Mouse (Mus musculus) right cerebral cortex, postnatal 25 days (tissue): ENCODE results near the gene Spred3.

Source experiments
- DNase-seq: peaks from one replicate; pipeline ENCODE4 v3.0.0; 2022

Gene Spred3

GRCm38 (mm10) chr7:29124970-29125369, 45.2 kb downstream of the Spred3 start, which contains the start of gene Ryr1:
Gene Ryr1, minus strand, starts transcription at chr7:29125179.
- no peak for DNase-seq

DNA sequence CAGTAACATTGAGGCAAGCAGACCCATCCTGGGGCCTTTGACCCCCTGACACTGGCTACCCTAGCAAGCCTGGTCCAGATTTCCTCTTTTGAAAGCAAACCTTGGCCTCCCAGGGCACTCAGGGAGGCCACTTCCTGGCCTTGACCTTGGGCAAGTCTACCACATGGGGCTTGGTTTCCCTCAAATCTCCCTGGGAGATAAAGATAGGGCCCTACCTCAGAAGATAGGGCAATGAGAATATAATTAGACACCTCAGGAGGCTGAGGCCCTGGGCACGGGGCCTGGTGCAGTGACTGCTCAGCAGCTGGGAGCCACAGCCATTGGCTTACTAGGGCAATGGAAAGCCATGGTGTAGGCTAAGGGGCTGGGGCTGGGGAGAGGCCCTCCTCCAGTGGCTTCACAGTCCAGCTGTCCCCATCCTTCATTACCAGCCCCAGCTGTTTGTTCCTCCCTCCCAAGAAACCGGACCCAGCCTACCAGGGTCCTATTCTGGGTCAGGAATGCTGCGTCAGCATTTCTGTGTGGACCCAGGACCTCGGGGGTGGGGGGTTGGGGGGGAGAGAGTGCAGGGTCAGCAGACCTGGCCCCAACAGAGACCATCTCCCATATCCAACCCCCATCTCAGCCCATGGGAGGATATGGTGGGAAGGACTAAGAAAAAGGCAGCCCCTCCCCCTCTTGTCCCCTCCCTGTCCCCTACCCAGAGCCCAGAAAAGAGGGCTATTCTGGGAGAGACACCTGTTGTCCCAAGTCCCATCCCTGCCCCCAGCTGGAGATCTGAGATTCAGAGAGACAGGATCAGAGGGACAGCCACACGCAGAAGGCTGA, 46.5 kb downstream of the Spred3 start:
- DNase-seq = no peak

DNA sequence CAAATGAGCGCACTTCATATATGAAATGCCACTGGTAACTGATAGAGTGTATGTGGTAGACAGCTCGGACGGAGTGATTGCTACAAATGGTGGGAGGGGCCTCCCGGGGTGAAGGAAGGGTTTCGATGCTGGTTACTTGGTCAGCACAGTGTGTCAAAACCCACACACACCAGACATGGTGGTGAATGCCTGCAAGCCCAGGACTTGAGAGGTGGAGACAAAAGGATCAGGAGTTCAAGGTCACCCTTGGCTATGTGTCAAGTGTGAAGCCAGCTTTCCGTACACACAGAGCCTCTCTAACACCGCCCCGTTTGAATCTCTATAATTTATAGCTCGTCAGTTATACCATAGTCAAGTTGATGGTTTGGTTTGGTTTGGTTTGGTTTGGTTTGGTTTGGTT, 47.4 kb downstream of the Spred3 start:
- no peak for DNase-seq

DNA sequence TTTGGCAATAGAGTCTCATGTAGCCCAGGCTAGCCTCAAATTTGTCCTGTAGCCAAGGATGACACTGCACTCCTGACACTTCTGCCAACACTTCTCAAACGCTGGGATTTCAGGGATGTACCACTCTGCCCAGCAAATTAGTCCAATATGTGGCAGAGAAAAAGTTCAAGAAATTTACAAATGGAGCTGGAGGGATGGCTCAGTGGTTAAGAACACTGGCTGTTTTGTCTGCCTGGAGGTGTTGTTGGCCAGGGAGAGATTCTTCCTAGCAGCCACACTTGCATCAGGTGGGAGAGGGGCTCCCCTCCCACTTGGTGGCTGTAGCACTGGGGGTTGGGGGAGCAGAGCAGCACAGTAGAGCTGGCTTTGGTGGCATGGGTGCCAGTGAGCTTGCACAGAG, 50.7 kb downstream of the Spred3 start:
- no peak for DNase-seq

GRCm38 (mm10) chr7:29118142-29118851, 51.9 kb downstream of the Spred3 start:
- no peak for DNase-seq

DNA sequence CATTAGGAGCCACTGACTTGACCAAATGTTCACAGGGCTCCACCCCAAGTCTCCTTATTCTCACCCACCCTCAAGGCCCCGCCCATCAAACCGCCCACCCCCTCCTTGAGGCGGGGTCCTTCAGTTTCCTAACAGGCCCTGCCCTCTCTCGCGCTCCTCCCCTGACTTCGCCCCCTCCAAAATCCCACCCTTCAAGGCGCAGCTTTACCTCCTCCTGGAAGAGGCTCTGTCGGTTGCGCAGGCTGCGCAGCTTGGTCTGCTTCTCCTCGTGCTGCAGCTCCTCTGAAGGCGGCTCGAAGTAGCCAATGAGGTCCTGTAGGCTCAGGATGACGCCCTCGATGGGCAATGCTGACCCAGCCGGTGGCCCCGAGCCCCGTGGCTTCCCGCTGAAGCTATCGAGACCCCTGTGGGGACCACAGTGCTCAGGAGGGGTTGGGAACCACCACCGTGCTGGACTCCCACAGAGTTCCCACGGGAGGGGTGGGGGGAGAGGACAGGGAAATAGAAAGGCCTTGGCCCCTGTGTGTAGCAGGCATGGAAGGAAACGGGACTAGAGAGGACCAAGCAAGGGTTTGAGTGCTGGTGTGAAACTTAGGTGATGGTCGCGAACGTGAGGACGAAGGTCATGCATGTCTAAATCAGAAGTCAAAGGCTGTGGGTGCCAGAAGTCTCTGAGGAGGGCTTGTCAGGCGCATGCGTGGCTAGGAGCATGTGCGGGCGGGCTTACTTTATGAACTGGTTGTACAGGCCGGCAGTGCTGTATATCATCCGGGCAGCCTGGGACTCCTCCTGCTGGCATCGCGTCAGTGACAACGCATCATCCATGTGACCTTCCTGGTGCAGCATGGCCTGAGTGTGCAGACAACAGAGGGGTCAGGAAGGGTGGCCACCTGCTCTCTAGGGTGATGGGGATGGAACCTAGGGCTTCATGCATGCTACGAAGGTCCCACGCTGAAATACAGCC, 60.9 kb downstream of the Spred3 start:
- DNase-seq = peak; percentile 40
